Mouse (Mus musculus) cerebellum, adult 2 months (tissue): Measurements from ENCODE around the gene Pex12.
"Not testable (repeated sequence)": the region's sequence is repeated elsewhere in the genome, so short reads cannot be mapped to it uniquely, and the experiment has no call there.

ENCODE experiments used
- CTCF ChIP-seq: fragments of 200-500 bp; IDR thresholded peaks from 2 replicates; pipeline ENCODE4 v1.5.1; 2011; ENCODE audit warnings: low read depth, mild to moderate bottlenecking, control low read depth, low read length, moderate library complexity, borderline replicate concordance; ENCODE audit not compliant: insufficient read depth
- POLR2A ChIP-seq: fragments of 200-500 bp; IDR thresholded peaks from 2 replicates; pipeline ENCODE4 v1.6.1; 2011; ENCODE audit warnings: low read length, control low read depth, borderline replicate concordance; ENCODE audit not compliant: insufficient read depth

DNA sequence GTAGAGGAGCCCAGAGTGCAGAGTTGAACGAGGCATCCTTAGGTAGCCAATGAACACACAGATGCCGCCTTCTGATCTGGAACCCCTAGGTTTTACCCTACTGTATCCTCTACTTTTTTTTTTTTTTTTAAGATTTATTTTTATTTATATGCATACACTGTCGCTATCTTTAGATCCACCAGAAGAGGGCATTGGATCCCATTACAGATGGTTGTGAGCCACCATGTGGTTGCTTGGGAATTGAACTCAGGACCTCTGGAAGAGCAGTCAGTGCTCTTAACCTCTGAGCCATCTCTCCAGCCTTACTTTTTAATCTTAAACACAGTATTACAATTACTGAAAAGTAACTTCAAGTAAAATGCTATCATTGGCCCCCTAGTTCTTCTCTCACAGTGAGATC is 24.3 kb upstream of the Pex12 start:
- not testable (repeated sequence) for TF ChIP-seq CTCF, POLR2A
